Mouse (Mus musculus) neural tube, embryonic 15.5 days (tissue): Measurements from ENCODE around the gene Gm5662. TPM values are rescaled to one million over a fixed set of nuclear protein-coding genes. Genes with fewer than 3 reads are reported as not detected.

Experiments
- polyA plus RNA-seq: library from polyadenylated mRNA; unstranded; fragments of >200 nt; fragmentation: Nextera tagmentation; extraction: Ambion mirVana; gene quantifications from 2 replicates; pipeline ENCODE4 v1.2.1, GENCODE M21; 2015

Gene Gm5662
- polyA plus RNA-seq, 1 experiment from 2014 or later = not detected

Other genes starting within 250 kb of the Gm5662 start
- not detected in 2 replicates for gene Gm2056, start 247.5 kb downstream of the Gm5662 start, polyA plus RNA-seq
- not detected in 2 replicates for gene Gm16368, start 190.8 kb downstream of the Gm5662 start, polyA plus RNA-seq
- gene Gm10436, start 92.4 kb downstream of the Gm5662 start, polyA plus RNA-seq = not detected in 2 replicates
- not detected in 2 replicates for gene Gm8332, start 24.4 kb downstream of the Gm5662 start, polyA plus RNA-seq
- gene Gm5039, start 49.5 kb upstream of the Gm5662 start, polyA plus RNA-seq = not detected in 2 replicates
- gene Adck1, start 86.1 kb upstream of the Gm5662 start, polyA plus RNA-seq = 36.9 and 41.6 TPM in 2 replicates